Mouse (Mus musculus): ENCODE data around the gene Rpa1.

- TF ChIP-seq CTCF (IDR thresholded peaks at IDR 0.05; ENCODE audit: borderline replicate concordance, control insufficient read depth, extremely low read depth, insufficient read depth, low read length, poor library complexity) (no peak), POLR2A (IDR thresholded peaks at IDR 0.05; ENCODE audit: control insufficient read depth, extremely low read depth, insufficient read depth, low read length, poor library complexity) (no peak)
These were observed 29.0 kb upstream of the Rpa1 start for GRCm38 (mm10) chr11:75377125-75377524.
